Mouse (Mus musculus) adrenal gland, postnatal 14 days (tissue): Measurements from ENCODE around the gene Pi16. TPM values are rescaled to one million over a fixed set of nuclear protein-coding genes. Genes with fewer than 3 reads are reported as not detected.
"Not testable (repeated sequence)": the region's sequence is repeated elsewhere in the genome, so short reads cannot be mapped to it uniquely, and the experiment has no call there.

Experiments
- DNase-seq: peaks from one replicate; pipeline ENCODE4 v3.0.0; 2021; ENCODE audit warnings: mixed read lengths
- long read RNA-seq, 2 experiments: library from polyadenylated mRNA; stranded (forward); transcript quantifications; one replicate each; pipeline ENCODE4 v2.0.0; 2021
- total RNA-seq: library from RNA; stranded (reverse); gene quantifications from 2 replicates; pipeline ENCODE4 v1.2.3, GENCODE M21; 2021

Gene Pi16
- total RNA-seq = 20.9 and 25.7 TPM in 2 replicates
- long read RNA-seq, experiment 1, partial matches to known transcripts = 1 of 4 reads
- long read RNA-seq, experiment 1, other reads (novel, unspliced or antisense) = 0 of 4 reads
- long read RNA-seq, experiment 2, partial matches to known transcripts = 1 of 7 reads
- long read RNA-seq, experiment 2, other reads (novel, unspliced or antisense) = 3 of 7 reads

DNA sequence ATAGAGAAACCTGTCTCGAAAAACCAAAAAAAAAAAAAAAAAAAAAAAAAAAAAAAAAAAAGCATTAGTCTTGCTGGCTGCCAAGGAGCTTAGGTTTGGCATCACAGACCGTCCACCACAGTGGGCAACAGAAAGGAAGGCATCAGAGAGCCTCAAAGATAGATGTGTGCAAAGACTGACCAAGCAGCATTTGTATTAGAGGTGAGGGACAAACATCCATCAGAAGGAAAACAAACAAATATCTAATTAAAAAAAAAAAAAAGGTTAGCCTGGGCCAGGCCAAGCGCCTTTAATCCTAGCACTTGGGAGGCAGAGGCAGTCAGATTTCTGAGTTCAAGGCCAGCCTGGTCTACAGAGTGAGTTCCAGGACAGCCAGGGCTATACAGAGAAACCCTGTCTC is at the start of gene Pi16:
TSS of gene Pi16 (plus strand) at position 301 of the 400 bp plus-strand sequence.
- DNase-seq = not testable (repeated sequence)

DNA sequence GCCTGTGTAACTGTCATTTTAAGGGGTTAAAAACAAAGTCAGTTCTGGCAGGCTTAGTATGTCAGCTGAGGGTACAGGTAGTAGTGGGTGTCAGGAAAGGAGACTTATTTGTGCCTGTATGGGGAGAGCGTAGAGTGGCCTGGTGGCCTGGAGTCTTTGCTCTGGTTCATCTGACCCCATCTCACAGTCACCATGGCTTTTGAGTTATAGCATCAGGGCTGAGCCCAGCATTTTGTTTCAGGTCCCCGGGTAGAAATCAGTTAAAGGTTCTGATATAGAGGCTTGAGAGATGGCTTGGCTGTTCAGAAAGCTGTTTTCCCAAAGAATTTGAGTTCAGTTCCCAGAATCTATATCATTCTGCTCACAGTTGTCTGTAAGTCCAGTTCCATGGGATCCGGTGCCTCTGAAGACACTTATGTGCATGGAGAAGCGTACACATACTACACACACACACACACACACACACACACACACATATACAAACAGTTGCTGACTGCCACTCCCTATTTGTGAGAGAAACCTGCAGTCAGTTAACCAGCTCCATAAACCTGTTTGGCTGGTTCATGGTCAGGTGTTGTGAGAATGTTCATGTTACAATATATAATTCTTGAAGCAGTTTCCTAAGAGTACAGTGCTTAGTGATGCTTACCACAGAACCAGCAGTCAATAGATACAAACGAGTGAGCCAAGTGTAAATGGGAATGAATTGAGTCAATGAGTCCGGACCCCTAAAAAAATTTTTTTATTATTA is 49.4 kb upstream of the Pi16 start:
- DNase-seq = no peak

DNA sequence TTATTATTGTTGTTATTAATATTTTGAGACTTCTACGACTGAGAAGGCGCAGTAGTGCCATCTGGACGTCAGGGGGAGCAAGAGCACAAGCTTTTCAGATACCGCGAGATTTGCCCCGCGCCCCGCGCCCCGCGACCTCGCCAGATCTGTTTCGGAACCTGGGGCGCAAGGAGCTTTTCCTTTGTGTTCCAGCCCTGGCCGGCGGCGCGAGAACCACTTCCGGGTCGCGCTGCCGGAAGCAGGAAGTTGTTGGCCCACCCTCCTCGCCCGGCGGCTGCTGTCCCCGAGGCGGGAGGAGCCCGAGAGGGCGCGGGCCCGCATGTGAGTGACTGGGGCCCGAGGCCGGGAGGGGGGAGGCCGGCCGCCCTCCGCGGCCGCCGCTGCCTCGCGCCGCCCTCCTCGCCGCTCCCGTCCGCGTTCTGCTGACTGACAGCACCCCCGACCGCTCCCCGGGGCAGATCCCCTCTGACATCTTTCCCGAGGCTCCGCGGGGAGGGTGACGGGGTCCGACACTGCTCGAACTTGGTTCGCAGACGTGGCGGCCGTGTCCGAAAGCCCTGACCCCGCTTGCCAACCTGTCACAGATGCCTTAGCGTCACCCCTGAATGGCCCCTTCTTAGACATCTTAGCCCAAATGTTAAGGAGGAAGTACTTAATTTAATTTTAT is 48.7 kb upstream of the Pi16 start, which contains the start of gene BC004004:
TSS of gene BC004004 (plus strand) at position 107 of the 667 bp plus-strand sequence.
- peak; percentile 98 for DNase-seq

DNA sequence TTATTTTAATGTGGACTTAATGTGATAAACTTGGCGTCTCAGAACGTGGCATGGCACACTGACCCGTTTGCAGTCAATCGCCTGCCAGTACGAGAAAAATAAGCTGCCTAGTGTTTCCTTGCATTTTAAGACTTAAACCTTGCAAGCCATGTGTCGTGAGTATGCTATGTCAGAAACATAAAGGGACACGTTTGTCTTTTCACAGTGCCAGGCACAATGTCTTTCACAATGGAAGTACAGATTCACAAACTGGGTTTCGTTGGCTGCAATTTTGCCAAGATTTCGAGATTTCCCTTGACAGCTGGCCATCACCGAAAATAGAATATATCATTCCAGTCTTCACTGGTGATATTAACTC is 48.2 kb upstream of the Pi16 start:
- DNase-seq = no peak

DNA sequence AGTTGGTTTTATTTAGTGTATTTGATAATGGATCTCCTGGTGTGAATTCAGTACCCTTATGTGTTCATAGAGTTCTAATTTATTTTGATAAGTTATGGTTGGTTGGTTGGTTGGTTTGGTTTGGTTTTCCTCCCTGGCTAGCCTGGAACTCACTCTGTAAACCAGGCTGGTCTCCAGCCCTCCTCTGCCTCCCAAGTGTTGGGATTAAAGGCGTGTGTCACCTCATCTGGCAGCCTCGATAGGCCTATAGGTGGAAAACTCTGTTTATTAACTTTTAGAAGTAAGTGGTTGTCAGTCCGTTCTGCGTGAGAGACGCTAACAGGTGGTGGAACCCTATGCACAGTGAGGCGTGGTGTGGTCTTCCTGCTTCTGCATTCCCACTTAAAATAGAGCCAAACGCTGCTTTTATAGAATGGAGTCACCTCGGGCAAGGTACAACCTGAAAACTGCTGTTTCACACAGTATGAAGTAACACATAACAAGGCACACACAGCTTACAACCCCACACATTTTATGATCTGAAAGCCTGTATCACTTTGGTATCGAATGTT is 47.3 kb upstream of the Pi16 start:
- no peak for DNase-seq

DNA sequence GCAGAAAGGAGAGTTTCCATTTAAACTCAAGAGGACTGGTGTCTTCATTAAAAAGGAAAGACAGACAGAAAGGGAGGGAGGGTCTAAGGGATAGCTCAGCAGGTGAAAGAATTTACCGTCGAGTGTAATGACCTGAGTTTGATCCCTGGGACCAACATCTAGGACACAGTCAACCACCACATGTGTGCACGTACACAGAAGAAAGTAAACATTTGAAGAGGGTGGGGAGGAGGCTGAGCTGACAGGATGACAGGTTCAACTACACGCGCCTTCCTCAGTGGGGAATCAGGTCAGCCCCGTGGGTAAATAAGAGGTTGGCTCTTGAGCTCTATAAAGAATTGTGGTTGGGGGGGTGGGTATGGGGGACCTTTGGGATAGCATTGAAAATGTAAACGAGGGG is 44.3 kb upstream of the Pi16 start:
- no peak for DNase-seq

DNA sequence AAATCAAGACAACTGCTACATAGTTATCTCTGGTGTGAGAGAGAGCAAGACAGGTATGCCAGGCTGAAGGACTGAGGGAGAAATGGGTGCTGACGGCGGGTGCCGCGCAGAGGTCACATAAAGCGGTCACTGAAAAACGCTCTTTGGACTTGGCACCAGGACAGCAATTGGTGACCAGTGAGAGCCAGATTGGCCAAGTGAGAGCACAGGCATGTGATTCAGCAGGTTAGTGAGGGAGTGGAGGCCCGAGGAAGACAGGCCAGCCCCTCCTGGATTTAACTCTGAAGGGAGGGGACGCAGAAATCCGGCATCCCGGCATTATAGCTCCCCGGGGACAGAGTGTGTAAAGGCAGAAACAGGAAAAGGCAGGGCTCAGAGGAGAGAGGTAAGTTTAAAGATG is 43.6 kb upstream of the Pi16 start:
- DNase-seq = peak; percentile 63

DNA sequence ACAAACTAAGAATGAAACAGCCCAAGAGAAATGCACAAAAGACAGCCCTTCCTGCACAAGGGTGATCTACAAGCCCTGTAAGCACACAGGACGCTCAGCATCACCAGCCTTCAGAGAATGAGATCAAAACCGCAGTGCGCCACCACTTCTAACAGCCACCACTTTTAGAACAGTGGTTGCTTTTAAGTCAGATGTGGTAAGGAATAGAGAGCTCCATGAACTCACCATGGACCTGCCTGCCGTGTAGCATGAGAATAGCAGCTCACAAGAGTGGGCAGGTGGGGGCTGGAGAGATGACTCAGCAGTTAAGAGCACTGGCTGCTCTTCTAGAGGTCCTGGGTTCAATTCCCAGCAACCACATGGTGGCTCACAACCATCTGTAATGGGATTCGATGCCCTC is 37.1 kb upstream of the Pi16 start:
- no peak for DNase-seq

DNA sequence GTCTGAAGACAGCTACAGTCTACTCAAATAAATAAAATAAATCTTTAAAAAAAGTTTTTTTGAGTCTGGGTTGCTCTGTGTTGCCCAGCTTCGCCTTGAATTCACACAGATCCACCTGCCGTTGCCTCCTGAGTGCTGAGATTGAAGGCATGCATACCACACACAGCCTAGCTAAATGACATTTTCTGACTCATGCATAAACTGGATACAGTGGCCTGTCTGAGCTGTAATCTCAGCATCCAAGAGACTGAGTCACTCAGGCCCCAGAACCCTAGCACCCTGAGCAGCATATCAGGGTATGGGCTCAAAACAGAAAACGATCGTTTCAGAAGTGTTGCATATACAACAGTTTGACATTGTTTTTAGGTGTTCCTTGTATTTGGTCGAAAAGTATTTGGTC is 35.9 kb upstream of the Pi16 start:
- DNase-seq = no peak

DNA sequence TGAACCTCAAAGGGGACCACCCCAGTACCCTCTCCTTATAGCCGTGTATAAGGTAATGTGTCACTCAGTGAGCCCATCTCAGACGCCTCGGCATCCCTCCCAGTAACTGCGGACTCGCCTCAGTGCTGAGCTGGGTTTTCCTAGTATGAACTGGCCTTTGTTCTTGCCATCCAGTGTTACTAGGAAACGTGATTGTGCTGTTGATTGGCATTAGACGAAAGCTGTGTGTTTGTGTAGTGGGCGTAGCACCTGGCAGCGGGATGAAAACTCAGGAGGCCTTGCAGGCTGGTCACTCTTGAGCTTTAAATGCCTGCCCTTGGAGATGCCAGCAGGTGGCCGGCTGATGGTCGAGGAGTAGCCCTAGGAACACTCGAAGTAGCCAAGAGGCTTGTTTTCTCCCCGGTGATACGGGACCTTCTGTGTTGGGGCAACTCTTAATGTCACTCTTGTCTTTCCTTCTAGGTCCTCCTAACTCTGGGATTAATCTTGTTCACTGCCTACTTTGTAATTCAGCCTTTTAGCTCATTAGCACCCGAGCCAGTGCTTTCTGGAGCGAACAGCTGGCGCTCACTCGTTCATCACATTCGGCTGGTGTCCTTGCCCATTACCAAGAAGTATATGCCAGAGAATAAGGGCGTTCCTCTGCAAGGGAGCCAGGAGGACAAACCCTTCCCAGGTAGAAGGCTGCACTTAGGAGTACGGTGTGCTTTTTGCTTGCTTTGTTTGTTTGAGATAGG is 35.1 kb upstream of the Pi16 start:
- no peak for DNase-seq

DNA sequence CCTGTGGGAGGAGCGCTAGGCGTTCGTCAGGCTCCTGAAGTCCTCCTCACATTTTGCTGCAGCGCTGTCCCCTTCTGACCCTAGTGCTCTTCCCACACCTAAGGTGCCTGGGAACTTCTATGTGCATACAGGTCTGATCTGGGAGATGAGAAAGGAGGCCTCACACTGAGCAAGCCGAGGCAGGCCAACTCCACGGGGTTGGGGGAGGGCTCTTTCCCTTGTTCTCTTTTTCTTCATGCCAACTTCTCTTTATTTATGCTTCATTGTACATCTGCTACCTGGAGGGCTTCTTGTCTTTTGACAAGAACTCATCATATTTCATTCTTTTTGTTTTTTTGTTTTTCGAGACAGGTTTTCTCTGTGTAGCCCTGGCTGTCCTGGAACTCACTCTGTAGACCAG is 25.7 kb upstream of the Pi16 start:
- no peak for DNase-seq

DNA sequence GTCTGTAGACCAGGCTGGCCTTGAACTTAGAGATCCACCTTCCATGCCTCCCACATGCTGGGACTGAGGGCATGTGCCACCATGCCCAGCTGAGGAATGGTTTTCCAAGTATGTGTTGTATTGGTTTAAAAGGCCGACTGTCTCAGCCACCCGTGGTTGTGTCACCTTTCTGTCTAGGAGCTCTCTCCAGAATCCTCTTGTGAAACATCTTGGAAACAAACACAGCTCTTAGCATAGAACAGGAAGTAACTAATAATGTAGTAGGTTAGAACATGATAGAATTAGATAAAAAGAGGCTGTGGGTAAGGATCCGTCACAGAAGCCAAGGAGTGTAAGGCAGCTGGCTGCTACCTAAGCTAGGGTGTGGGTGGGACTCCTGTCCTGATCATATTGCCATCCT is 24.5 kb upstream of the Pi16 start:
- no peak for DNase-seq

DNA sequence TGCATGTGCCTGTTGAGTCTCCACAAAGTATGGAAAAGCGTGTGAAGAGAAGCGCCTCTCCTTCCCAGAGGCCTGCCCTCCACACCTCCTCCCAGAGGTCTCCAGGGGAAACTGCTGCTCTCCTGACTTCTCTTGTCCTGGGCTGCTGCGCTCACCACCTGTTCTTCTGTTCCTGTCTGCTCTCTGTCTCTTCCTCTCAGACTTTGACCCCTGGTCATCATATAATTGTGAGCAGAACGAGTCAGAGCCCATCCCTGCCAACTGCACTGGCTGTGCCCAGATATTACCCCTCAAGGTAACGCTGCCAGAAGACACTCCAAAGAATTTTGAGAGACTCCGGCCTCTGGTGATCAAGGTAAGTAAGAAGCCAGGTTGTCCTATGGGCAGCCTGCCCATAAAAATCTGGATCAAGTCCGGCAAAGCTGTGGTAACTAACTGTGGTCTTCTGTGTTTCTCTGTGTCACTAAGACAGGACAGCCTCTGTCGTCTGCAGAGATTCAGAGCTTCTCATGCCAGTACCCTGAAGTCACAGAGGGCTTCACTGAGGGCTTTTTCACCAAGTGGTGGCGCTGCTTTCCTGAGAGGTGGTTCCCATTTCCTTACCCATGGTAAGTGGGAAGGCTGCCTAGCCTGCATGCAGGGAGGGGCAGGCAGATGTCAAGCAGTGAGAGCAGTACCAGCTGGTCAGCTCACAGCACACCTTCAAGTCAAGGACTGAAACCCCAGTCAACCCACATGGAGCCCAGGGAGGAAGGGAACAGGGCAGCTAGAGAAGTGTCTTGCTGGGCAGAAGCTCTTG is 23.5 kb upstream of the Pi16 start:
- DNase-seq = no peak

DNA sequence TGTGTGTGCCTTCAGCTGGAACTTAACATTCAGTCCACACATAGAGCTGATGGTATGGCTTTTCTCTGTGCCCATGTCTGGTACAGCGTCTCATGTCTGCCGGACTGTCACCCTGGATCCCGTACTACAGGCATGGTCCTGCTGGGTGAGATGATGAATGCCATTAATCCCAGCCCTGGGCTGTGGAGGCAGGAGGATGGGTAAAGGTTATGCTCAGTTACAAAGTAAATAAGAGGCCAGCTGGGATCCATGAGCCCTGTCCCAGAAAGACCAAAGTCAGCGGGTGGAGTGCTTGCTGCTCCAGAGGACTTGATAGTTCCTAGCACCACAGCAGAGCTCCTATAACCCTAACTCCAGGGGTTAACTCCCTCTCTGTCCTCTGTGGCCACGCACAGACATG is 21.6 kb upstream of the Pi16 start:
- no peak for DNase-seq

DNA sequence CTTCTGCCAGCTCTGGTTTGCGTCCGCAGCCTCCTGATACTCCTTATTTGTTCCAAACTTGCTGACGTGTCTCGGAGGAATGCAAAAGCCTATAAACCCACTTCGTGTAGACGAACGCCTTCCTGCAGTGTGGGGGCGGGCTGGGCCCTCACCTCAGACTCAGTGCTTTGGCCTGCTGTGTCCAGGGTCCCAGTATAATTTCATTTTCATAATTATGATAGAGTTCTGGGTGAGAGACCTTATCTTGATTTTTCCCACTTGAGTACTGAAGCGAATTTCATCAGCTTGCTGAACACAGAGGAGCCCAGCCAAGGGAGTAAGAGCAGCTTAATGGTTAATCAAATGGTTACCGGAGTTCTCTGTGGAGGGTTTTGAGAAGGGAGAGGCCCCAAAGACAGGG is 20.2 kb upstream of the Pi16 start:
- DNase-seq = no peak

DNA sequence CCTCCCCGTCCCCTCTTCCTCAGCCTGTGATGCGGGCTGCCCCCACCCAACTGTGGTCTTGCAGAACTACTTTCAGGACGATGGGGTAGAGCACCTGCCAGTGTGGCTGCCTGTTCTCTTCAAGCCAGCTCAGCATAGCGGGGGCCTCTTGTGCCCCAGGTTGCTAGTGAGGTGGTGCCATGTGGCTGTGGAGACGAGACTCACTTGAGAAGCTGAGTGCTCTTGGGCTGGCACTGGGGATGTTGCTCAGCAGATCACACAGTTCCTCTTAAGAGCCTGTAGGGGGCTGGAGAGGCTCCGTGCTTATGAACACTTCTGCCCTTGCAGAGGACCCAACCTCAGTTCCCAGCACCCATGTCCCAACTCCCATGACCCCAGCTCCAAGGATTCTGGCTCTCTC is 19.7 kb upstream of the Pi16 start:
- no peak for DNase-seq

DNA sequence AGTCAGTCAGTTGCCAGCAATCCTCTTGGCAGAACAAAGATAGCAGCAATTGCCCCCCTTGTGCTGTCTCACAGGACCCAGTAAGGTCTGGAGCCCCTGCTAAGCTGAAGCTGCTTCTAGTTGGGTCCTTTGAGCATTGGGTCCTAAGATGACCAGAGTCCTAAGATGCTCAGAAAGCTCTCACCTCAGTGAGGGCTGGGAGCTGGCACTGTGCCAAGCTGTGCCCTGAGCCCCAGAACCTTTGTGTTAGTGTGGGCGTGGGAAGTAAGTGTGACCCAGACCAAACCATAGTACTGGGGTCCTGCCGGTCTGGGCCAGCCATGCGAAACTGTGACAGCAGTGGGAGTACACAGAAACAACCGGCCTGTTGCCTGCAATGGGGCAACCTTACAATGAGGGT is 18.2 kb upstream of the Pi16 start:
- DNase-seq = no peak

DNA sequence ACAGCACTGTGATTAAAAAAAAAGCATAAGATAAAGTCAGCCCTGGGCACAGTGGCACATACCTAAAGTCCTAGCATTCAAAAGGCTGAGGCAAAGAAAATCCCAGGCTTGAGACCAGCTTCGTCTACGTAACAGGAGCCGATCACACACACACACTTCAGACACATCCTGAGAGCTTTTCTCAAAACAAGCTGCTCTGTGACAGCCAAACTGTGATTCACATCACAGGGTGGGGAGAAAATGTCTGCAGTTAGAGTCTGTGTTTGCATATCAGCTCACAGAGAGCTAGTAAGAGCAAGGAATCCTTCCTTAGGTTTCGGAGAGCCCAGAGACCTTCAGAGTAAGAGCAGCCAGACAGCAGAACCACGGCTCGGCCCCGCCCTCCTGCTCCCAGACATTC is 16.6 kb upstream of the Pi16 start:
- no peak for DNase-seq

DNA sequence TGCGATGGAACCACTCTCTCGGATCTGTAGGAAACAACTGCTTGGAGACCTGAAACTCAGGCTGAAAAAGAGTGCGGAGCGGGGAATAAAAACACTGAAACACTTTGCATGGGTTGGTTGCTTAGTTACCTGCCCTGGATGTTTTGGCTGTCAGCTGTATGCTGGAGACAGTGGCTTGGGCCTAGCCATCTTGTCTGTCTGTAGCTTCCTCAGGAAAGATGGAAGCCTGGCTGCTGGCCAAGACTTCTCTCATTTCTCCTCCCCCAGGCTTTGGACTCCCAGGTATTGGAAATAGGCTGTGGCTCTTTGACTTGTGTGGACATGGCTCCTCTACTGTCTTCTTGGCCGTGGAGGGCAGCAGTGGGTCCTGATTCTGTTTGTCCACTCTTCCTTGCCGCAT is 16.1 kb upstream of the Pi16 start:
- DNase-seq = no peak

DNA sequence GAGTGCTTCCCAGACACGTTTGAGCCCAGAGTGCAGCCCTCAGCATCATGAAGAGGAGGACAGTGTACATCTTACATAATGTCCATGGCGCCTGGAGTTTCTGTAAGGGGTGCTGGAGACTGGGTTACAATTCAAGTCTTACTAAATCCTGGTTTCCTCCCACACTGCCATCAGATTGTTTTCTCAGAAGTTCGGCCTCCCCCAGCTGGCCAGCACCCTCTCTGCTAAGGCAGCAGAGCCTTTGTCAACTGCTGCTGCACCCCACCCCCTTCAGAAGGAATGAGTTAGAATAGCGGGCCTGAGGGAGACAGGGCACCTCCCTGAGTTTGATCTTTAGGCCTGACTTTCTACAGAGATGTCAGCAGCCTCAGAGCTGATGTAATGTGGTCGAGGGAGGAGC is 15.3 kb upstream of the Pi16 start:
- no peak for DNase-seq

DNA sequence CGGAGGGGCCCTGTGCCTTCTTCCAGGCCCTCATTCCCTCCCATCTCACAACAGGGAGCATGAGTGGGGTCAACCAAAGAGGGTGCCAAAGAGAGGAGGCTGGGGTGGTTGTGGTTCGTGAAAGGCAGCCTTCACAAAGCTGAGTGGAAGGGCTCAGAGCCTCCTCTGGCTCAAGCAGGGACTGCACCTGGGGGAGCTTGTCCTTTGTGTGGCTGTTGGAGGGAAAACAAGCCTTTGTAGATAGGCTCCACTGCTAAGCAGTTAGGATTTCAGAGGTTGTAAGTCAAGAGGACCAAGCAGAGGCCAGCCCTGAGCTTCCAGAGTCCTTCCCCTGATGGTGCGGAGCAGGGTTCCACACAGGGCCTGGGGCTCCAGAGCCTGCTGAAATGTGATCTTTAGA is 14.4 kb upstream of the Pi16 start:
- DNase-seq = no peak

DNA sequence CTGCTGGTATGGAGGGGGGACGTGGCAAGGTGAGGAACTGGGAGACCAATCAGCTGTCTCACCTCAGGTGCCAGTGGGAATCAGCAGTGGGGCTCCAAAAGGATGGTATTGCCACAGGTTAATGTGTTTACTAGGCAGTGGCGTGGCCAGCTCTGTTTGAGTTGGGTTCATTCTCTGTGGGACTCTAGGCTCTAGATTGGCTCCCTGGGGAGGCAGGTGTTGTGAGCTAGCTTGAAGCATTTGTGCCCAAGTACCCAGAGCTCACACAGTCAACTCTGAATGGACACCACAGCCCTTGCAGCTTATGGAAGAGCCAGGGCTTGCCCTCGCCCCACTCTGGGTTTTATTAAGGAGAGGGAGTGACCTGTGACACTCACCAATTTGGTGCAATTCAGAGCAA is 13.6 kb upstream of the Pi16 start:
- DNase-seq = no peak
